Mouse (Mus musculus) brain, embryonic 14.5 days (tissue): ENCODE data around the gene Zfp526. TPM values are rescaled to one million over a fixed set of nuclear protein-coding genes. Genes with fewer than 3 reads are reported as not detected.

Experiments used
- DNase-seq: peaks from one replicate; pipeline ENCODE4 v3.0.0-alpha.2; 2011; ENCODE audit warnings: low read depth
- CTCF ChIP-seq: fragments of 200-500 bp; IDR thresholded peaks from 2 replicates; pipeline ENCODE4 v1.5.1; 2012; ENCODE audit warnings: inconsistent platforms, mild to moderate bottlenecking, moderate library complexity, borderline replicate concordance; ENCODE audit not compliant: insufficient read depth, insufficient read length; ENCODE audit errors: extremely low read depth
- POLR2A ChIP-seq: fragments of 200-500 bp; IDR thresholded peaks from 2 replicates; pipeline ENCODE4 v1.6.1; 2012; ENCODE audit warnings: mild to moderate bottlenecking, inconsistent platforms, borderline replicate concordance; ENCODE audit not compliant: poor library complexity, insufficient read depth, insufficient read length, severe bottlenecking; ENCODE audit errors: extremely low read depth
- polyA plus RNA-seq: library from polyadenylated mRNA; depleted of rRNA; stranded (reverse); fragments of >200 nt; gene quantifications from 2 replicates; pipeline ENCODE4 v1.2.3, GENCODE M21; 2012

Zfp526 gene
- polyA plus RNA-seq, 1 experiment = 10.0 TPM

GRCm38 (mm10) chr7:25267751-25268463 is 46.7 kb downstream of the Zfp526 start:
- no peak for TF ChIP-seq POLR2A
- no peak for TF ChIP-seq CTCF
- peak; percentile 100 for DNase-seq

GRCm38 (mm10) chr7:25268588-25268987 is 47.4 kb downstream of the Zfp526 start:
- TF ChIP-seq CTCF (no peak), POLR2A (no peak)

DNA sequence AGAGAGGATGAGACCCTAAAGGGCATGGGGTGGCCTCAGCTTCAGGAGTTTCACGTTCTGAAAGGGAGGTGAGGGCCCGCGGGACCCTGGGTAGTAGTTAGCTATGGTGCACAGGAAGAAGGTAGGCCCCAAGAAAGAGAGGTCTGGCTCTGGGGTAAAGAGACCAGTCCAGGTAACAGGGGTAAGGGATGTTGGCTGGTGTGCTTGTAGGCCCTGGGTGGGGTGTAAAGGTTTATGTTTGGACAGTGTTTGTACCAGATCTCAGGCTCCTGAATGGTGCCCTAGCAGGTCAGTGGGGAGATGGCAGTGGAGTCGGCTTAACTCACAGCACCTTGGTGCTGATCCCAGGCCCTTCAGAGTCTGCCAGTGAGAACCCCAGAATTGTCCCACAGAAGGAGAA is 47.8 kb downstream of the Zfp526 start:
- no peak for DNase-seq
- no peak for TF ChIP-seq CTCF
- TF ChIP-seq POLR2A = no peak

More at GRCm38 (mm10) chr7:25268588-25268987, 47.4 kb downstream of the Zfp526 start:
- no peak for DNase-seq

DNA sequence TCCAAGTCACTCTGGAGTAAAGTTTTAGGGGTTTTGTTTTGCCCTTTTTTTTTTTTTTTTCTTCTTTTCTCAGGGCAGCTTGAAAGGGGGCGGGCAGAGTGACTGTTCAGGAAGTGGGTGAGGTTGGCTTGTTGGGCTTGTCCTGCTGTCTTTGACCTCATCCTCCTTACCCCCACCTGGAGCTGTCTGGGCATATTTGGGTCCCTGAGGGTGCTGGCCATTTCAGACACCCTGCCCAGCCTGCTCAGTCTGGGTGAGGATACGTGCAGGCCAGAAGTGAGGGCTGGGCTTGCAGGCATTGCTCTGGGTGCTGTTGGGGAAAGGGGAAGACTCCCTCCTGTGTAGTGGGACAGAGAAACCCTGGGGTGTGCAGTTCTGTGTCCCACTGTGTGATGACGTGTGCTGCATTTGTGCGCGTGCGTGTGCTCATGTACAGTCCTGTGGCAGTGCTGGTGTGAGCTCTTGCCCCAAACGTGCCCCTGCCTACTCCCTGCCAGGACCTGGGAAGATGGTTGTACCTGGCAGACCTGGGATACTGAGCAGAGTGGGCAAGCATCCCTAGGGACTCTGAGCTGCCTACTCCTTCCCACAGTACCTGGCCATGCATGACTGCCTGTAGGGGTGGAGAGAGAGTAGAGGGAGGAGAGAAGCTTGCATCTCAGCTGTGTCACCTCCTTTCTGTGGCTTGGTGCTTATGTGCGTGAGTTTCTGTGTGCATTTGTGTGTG is 48.5 kb downstream of the Zfp526 start:
- DNase-seq = no peak
- no peak for TF ChIP-seq CTCF

DNA sequence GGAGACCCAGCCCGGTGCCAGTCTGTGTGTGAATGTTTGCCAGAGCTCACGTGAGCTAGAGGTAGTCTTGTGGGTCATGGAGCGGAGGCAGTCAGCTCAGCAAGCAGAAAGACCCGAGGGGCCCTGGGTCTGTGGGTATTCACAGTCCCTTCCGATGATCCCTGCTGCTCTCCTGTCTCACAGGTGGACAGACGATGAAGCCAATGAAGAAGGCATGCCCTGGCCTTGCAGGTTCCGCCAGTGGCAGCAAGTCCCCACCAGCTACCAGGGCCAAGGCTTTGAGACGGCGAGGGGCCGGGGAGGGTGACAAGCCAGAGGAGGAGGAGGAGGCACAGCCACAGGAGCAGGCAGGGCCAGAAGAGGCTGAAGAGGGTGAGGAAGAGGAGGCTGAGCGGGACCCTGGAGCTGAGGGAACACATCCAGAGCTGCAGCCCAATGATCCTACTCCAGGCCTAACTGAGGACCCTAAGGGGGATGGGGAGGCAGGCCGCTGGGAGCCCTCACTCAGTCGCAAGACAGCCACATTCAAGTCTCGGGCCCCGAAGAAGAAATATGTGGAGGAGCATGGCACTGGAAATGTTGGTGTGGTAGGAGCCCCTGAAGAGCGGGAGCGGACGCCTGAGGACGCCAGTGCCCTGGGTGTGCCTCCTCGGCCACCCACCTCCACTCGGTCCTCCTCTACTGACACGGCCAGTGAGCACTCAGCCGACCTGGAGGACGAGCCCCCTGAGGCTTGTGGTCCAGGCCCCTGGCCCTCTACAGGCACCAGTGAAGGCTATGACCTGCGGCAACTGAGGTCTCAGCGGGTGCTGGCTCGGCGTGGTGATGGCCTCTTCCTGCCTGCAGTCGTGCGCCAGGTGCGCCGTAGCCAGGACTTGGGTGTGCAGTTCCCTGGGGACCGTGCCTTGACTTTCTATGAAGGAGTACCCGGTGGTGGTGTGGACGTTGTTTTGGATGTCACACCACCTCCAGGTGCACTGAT is 49.7 kb downstream of the Zfp526 start:
- DNase-seq = no peak
- TF ChIP-seq POLR2A = no peak
- TF ChIP-seq CTCF = no peak

GRCm38 (mm10) chr7:25271651-25272444 is 50.6 kb downstream of the Zfp526 start:
- no peak for DNase-seq
- TF ChIP-seq POLR2A (no peak), CTCF (no peak)

- DNase-seq = no peak
- TF ChIP-seq CTCF (no peak), POLR2A (no peak)
Observed at GRCm38 (mm10) chr7:25272445-25273258, 51.4 kb downstream of the Zfp526 start.

GRCm38 (mm10) chr7:25273259-25274241 is 52.3 kb downstream of the Zfp526 start:
- no peak for TF ChIP-seq CTCF
- no peak for DNase-seq

DNA sequence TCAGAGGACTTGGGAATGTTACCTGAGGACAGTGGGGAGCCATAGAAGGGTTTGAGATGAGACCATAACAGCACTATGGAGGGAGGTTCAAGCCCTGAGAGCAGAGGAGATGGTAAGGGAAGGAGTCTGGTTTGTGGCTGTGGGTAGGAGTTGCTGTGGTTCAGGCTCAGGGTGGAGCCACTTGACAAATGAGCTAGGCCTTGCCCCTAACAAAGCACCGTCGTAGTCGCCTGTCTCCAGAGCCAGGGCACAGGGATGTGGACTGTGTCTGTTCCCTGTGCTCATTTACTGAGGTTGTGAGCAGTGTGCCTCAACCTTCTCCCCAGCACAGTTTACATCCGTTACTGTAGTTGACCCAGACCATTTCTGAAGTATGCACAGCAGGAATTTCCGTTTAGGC is 53.3 kb downstream of the Zfp526 start:
- DNase-seq = no peak
- TF ChIP-seq POLR2A (no peak), CTCF (no peak)
